Mouse (Mus musculus) macrophage (primary cell): Measurements from ENCODE around the gene Tcp11. TPM values are rescaled to one million over a fixed set of nuclear protein-coding genes. Genes with fewer than 3 reads are reported as not detected.
A peak's percentile ranks its signal among the peaks of the same experiment; 100 is the strongest.

ENCODE experiments used
- H3K27ac ChIP-seq: fragments of 350-480 bp; formaldehyde crosslinking; 2 replicates; pipeline ENCODE4 v1.9.0; 2021
- H3K36me3 ChIP-seq: fragments of 350-480 bp; formaldehyde crosslinking; 2 replicates; pipeline ENCODE4 v1.9.0; 2021; ENCODE audit errors: inconsistent target
- H3K4me3 ChIP-seq: fragments of 350-480 bp; formaldehyde crosslinking; 2 replicates; pipeline ENCODE4 v1.9.0; 2021; ENCODE audit errors: inconsistent target
- H3K79me2 ChIP-seq: fragments of 350-480 bp; formaldehyde crosslinking; 2 replicates; pipeline ENCODE4 v1.9.0; 2021; ENCODE audit errors: inconsistent target
- WGBS: methylation state at CpG from one replicate; pipeline ENCODE4 v1.1.7; 2026; ENCODE audit warnings: inconsistent platforms; ENCODE audit not compliant: missing documents; 5-methylcytosine and 5-hydroxymethylcytosine counted together
- polyA plus RNA-seq: library from polyadenylated mRNA; stranded (reverse); fragments of 250-400 nt; gene quantifications from 3 replicates; pipeline ENCODE4 v1.2.4, GENCODE M21; 2018; ENCODE audit warnings: inconsistent platforms

The Tcp11 gene
- polyA plus RNA-seq, 1 experiment from 2014 or later, result not detected

DNA sequence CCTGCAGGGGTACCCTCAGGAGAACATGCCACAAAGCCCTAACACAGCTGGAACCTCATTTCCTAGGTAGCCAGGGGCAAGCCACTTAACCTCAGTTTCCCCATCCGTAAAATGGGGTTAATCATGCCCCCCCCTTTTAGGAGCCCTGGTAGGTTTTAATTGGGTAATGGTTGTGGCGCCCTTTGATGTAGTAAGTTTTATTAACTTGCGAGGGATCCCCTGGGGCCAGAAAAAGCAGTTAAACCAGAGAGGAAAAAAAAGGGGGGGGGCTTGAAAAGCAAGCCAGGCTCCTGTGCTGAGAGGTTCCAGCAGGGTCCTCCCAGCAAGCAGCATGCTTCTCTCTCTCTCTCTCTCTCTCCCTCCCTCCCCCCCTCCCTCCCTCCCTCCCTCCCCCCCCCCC lies 18.6 kb upstream of the Tcp11 start:
- Histone ChIP-seq H3K4me3 (no peak overlapping the region), H3K36me3 (no peaks in the 10 kb centered on the region), H3K27ac (no peak overlapping the region), H3K79me2 (no peaks in the 10 kb centered on the region)
- 91% methylated on average over 3 of the region's 3 CpGs for WGBS

DNA sequence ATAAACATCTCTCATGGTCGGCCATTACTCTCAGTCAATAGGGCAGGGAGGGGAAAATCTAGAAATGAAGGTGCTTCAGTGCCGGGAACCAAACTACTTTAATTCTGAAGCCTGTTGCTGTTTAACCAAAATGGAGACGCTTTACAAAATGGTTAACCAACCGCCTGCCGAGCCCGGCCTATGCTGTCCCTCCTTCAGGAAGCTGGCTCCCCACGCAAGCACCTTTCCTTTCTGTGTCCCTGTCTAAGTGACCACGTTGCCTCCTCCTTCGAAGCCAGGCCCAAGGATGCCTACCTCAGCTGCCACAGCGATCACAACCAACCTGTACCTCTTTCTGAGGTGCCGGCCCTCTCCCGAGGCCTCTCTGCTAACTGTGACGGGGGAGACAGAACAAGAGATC lies 16.9 kb upstream of the Tcp11 start:
- 84% methylated on average over 13 of the region's 13 CpGs for WGBS
- Histone ChIP-seq H3K36me3 (no peaks in the 10 kb centered on the region), H3K27ac (no peak overlapping the region), H3K79me2 (no peaks in the 10 kb centered on the region), H3K4me3 (no peak overlapping the region)

DNA sequence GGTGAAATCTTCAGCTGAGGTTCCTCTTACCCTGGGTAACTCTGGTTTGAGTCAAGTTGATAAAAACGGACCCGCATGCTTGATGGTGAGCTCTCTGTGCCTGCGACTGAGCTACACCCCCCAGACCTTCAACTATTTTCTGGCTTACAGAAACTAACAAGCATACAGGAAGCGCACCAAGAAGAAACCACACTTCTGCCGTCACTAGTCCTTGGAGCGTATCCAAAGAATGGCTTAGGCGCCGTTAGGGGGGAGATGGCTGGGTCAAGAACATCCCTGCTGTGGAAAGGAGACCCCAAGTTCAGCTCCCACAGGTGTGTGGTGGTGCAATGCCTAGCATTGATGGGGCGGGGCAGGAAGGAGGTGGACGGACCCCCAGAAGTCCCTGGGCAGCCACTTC lies 16.0 kb upstream of the Tcp11 start:
- Histone ChIP-seq H3K36me3 (no peaks in the 10 kb centered on the region), H3K4me3 (no peak overlapping the region), H3K79me2 (no peaks in the 10 kb centered on the region), H3K27ac (no peak overlapping the region)
- WGBS, result 12% methylated on average over 10 of the region's 10 CpGs

- WGBS, result 69% methylated on average over 3 of the region's 3 CpGs
- H3K36me3 ChIP-seq, result no peaks in the 10 kb centered on the region
- H3K79me2 ChIP-seq, result no peaks in the 10 kb centered on the region
- H3K4me3 ChIP-seq, result no peak overlapping the region
- no peak overlapping the region for H3K27ac ChIP-seq
Measured at GRCm38 (mm10) chr17:28093837-28094236, 13.4 kb upstream of the Tcp11 start.

GRCm38 (mm10) chr17:28092297-28092696 lies 11.9 kb upstream of the Tcp11 start:
- Histone ChIP-seq H3K36me3 (no peaks in the 10 kb centered on the region), H3K79me2 (no peaks in the 10 kb centered on the region), H3K27ac (no peak overlapping the region), H3K4me3 (no peak overlapping the region)
- 95% methylated on average over 2 of the region's 2 CpGs for WGBS

DNA sequence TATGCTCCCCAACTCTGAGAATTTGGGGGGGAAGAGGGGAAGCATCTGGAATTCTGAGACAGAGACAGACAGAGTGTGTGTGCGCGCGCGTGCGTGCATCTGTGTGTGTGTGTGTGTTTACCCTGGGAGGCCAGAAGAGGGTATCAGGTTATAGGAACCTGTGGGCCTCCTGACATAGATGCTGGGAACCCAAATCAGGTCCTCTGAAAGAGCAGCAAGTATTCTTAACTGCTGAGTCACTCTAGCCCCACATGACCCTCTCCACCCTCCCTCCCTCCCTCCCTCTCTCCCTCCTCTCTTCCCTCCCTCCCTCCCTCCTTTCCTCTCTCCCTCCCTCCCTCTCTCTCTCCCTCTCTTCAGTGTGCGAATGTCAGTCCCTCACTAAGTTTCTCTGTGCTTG lies 8.3 kb upstream of the Tcp11 start:
- 98% methylated on average over 5 of the region's 6 CpGs for WGBS
- Histone ChIP-seq H3K4me3 (no peak overlapping the region), H3K27ac (no peak overlapping the region), H3K36me3 (no peaks in the 10 kb centered on the region), H3K79me2 (no peaks in the 10 kb centered on the region)

GRCm38 (mm10) chr17:28087430-28087829 lies 7.0 kb upstream of the Tcp11 start:
- Histone ChIP-seq H3K27ac (no peak overlapping the region), H3K36me3 (no peaks in the 10 kb centered on the region), H3K79me2 (no peaks in the 10 kb centered on the region), H3K4me3 (no peak overlapping the region)
- 95% methylated on average over 5 of the region's 5 CpGs for WGBS

- H3K36me3 ChIP-seq, result no peaks in the 10 kb centered on the region
- no peak overlapping the region for H3K4me3 ChIP-seq
- no peaks in the 10 kb centered on the region for H3K79me2 ChIP-seq
- 3% methylated on average over 16 of the region's 16 CpGs for WGBS
- H3K27ac ChIP-seq, result no peak overlapping the region
Measured at GRCm38 (mm10) chr17:28084964-28085363, 4.5 kb upstream of the Tcp11 start.

DNA sequence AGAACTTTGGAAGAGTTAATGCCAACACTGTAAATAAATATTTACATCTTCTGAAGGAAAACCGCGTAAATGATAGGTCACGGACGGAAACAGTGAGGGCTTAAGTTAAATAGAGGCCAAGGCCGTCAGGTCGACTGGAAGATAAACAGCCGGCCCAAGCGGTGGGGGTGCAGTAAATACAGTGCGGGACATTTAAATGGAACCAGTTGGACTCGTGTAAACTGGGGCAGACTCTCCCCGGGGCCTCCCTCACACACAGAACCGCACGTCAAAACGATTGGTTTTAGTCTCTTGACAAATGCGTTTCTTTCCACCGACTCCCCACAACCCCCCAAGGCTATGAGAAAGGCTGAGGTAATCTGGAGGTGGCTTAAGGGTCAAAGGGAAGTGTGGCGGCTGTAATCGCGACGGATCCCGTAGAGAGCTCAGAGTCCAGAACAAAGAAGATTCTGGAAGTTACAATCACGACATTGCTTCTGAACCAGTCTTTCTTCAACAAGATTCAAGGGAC lies 4.0 kb upstream of the Tcp11 start:
- no peak overlapping the region for H3K4me3 ChIP-seq
- 65% methylated on average over 22 of the region's 22 CpGs for WGBS
- no peaks in the 10 kb centered on the region for H3K36me3 ChIP-seq
- no peak overlapping the region for H3K27ac ChIP-seq
- no peaks in the 10 kb centered on the region for H3K79me2 ChIP-seq

DNA sequence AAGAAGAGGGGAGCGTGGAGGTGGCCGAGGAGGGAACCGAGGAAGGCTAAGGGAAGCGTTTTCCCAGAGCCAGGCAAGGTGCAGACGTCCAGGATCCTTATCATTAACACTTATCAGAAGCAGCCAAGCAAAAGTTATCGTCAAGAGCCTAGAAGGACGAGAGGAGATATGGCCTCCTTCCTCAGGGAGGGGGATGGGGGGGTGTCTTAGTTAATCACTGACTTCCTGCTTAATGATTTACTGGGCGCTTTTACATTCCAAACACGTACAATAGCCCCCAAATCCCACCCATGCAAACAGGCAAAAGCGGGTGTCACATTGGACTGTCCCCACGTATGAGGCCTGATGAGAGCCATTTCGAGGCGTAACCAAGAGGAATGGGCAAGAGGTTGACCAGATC lies 2.4 kb upstream of the Tcp11 start:
- H3K79me2 ChIP-seq, result no peaks in the 10 kb centered on the region
- no peak overlapping the region for H3K4me3 ChIP-seq
- no peaks in the 10 kb centered on the region for H3K36me3 ChIP-seq
- H3K27ac ChIP-seq, result no peak overlapping the region
- 90% methylated on average over 13 of the region's 13 CpGs for WGBS

DNA sequence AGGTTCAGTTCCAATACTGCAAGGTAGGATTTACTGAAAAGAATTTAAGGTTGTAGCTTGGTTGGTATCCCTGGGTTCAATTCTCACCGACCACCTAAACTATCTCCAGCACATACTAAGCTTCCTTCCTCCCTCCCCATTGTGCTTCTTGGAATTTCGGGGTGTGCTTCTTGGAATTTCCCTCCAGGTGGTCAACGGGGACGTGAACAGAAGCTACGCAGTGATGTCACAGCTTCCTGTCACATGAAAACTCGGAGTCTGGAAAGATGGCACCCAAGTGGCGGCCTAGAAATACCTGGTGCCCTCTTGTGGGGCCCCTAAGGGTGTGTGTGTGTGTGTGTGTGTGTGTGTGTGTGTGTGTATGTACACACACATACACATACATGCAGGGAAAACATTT lies 1.4 kb upstream of the Tcp11 start:
- no peak overlapping the region for H3K27ac ChIP-seq
- 87% methylated on average over 6 of the region's 7 CpGs for WGBS
- H3K79me2 ChIP-seq, result no peaks in the 10 kb centered on the region
- H3K36me3 ChIP-seq, result no peaks in the 10 kb centered on the region
- no peak overlapping the region for H3K4me3 ChIP-seq

DNA sequence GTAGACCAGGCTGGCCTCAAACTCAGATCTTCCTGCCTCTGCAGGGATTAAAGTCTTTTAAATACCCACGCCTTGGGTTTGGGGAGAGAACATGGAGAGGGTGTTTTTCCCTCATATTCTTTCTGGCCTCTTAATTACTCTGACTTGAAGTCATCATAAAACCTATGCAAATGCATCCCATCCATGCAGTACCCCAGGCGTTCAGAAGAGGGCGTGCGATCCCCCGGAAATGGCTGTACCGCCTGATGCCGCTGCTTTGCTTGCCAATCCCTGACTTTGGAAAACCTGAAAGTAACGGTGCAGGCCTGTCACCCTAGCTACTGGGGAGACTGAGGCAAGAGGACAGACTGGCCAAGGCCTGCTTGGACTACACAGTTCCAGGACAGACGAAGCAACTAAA lies 946 bp upstream of the Tcp11 start:
- 65% methylated on average over 9 of the region's 9 CpGs for WGBS
- H3K27ac ChIP-seq, result no peak overlapping the region
- no peaks in the 10 kb centered on the region for H3K36me3 ChIP-seq
- H3K79me2 ChIP-seq, result no peaks in the 10 kb centered on the region
- H3K4me3 ChIP-seq, result no peak overlapping the region

GRCm38 (mm10) chr17:28080817-28081165 lies 352 bp upstream of the Tcp11 start:
- Histone ChIP-seq H3K36me3 (no peaks in the 10 kb centered on the region), H3K4me3 (no peak overlapping the region), H3K79me2 (no peaks in the 10 kb centered on the region), H3K27ac (no peak overlapping the region)
- 27% methylated on average over 9 of the region's 9 CpGs for whole genome bisulfite sequencing

DNA sequence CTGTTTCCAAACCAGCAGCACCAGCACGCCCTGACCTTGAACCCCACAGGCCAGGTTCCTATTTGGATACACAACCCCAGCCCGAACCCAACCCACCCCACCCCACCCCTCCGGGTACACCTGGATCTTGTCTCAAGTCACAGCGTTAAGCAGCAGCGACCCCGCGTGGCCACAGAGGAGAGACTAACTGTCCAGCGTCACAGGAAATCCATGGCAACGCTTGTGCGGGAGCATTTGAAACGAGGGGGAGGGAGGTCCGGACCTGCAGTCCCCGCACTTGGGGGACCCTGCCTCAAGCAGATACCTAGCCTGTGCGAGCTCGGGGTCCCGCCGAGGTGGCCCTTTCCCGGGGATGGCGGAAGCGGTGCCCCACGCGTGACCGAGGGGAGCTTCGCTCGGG lies 821 bp downstream of the Tcp11 start:
- WGBS, result under 1% methylated on average over 25 of the region's 25 CpGs
- Histone ChIP-seq H3K27ac (no peak overlapping the region), H3K4me3 (peak overlapping the region; percentile 8; the same call in 1 of the 2 replicates), H3K36me3 (no peaks in the 10 kb centered on the region), H3K79me2 (no peaks in the 10 kb centered on the region)

GRCm38 (mm10) chr17:28078028-28078427 lies 2.4 kb downstream of the Tcp11 start:
- Histone ChIP-seq H3K4me3 (no peak overlapping the region), H3K36me3 (no peaks in the 10 kb centered on the region), H3K79me2 (no peaks in the 10 kb centered on the region), H3K27ac (no peak overlapping the region)
- 89% methylated on average over 9 of the region's 9 CpGs for WGBS

DNA sequence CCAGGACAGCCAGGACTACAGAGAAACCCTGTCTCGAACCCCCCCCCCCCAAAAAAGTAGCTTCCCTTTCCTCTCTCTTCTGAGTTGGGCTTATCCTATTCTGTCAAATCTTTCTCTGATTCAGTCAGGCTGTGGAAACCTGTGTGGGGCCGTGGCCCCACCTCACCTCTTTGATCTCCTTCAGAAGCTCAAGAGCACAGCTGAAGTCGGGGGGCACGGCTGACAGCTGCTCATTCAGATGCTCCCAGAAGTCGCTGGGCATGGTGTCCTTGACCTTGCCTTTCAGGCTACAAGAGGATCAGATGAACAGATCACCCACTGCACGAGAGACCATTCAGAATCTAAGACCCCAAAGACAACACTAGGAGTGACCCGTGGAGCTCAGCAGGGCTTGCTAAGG lies 6.0 kb downstream of the Tcp11 start:
- WGBS, result 91% methylated on average over 7 of the region's 7 CpGs
- H3K36me3 ChIP-seq, result no peaks in the 10 kb centered on the region
- H3K27ac ChIP-seq, result no peak overlapping the region
- no peak overlapping the region for H3K4me3 ChIP-seq
- H3K79me2 ChIP-seq, result no peaks in the 10 kb centered on the region
